Mouse (Mus musculus): ENCODE results near the gene Tmem9b. TPM values are rescaled to one million over a fixed set of nuclear protein-coding genes. Genes with fewer than 3 reads are reported as not detected.
A peak's percentile ranks its signal among the peaks of the same experiment; 100 is the strongest.

Tmem9b gene
- total RNA-seq, 2 experiments from 2014 or later: 73.2 to 76.8 TPM

DNA sequence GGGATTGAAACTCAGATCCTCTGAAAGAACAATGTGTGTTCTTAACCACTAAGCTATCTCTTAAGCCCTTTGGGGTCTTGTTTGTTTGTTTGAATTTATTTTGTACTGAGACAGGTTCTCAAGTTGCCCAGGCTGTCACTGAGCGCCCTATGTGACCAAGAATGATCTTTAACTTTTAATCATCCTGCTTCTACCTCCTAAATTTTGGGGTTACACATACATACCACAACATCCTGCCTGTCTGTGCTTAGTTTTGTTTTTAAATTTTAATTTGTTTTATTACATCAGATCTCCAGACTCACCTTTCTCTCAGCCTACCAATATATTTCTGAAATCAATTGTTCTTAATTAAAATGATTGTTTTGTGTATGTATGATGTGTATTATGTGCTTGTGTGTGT is 11.6 kb downstream of the Tmem9b start:
- DNase-seq (ENCODE audit: low spot score in 2 of 2): no peak

GRCm38 (mm10) chr7:109739822-109740370 is 12.8 kb downstream of the Tmem9b start:
- no peak for DNase-seq (ENCODE audit: low spot score in 2 of 2)

DNA sequence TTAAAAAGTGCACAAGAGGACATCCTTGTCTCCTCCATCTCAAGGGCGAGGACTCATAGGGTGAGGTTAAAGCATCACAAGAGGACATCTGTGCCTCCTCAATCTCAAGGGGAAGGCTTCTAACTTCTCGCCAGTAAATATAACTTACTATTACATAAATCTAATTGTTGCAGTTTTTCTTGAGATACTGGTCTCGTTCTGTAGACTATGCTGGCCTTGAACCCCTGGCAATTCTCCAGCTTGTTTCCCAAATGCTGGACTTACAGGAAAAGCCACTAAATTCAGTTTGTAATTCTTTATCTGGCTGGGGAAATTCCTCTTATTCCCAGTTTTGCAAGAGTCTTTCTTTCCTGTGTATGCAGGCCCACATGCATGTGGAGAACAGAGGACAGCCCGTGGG is 17.9 kb downstream of the Tmem9b start:
- no peak for DNase-seq (ENCODE audit: low spot score in 2 of 2)

GRCm38 (mm10) chr7:109731626-109732025 is 21.0 kb downstream of the Tmem9b start, which contains the start of gene Ascl3:
Ascl3 (minus strand) TSS chr7:109731726.
- no peak for DNase-seq (ENCODE audit: low spot score in 2 of 2)

GRCm38 (mm10) chr7:109723697-109724096 is 29.0 kb downstream of the Tmem9b start, which contains the start of gene BC051019:
BC051019 (minus strand) TSS chr7:109723850.
- DNase-seq (ENCODE audit: low spot score in 2 of 2): no peak

DNA sequence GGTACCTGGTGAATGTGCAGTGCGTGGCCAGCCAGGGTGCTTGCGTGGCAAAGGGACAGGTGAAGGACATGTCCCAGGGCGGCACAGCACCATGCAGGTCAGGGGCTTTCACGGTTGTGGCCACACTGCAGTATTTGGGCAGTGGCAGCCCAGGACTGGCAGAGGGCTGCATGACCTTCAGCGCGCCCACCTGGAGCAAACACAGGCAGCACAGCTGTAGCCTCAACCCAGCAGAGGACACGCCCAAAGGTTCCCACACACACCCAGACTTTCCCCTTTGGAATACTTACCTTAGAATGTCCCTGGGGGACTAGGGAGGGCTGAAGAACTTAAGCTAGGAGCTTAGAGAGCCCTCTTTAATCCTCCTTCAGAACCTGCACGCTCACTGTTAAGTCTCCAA is 29.6 kb downstream of the Tmem9b start:
- DNase-seq (ENCODE audit: low spot score in 2 of 2): no peak

GRCm38 (mm10) chr7:109722618-109723017 is 30.1 kb downstream of the Tmem9b start:
- DNase-seq (ENCODE audit: low spot score in 2 of 2): no peak

DNA sequence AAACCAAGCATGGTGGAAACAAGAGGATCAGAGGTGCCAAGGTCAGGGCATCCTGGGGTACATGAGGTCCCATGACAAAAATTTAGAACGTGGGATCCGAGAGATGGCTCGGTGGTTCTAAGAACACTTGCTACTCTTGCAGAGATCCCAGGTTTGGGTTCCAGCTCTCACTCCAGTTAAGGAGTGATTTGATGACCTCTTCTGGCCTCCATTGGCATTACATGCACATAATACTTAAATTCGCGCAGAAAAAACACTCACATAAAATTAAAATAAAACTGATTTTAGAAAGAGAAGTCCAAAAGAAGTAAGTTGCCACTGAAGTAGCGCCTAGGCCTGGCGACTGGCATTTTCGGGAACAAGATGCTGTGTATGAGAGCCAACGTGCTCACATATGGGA is 33.4 kb downstream of the Tmem9b start:
- DNase-seq (ENCODE audit: low spot score in 2 of 2): peak; percentile 41 to 58

DNA sequence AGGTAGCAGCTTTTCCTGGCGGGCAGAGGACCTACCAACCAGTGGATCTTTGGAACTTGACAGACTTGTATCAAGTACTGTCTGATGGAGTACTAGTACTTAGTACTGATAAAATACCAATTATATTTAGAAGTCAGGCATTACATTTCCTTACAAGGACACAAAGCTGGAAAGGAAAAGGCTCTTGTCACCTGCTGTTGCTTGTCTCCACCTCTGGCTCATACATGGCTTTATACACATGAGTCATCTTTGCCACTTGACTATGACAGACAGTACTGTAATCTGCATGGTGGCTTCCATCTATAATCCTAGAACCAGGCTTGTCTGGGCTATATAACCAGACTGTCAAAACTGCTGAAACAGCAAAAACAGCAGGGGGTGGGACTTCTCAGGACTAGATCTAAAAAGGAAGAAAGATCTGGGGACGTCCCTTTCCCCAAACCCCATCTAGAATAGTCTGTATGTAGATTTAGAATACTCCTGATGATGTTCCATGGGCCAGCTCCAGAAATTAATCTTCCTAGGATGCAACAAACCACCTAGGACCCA is 39.2 kb downstream of the Tmem9b start:
- DNase-seq (ENCODE audit: low spot score in 2 of 2): no peak

GRCm38 (mm10) chr7:109712198-109712597 is 40.5 kb downstream of the Tmem9b start:
- DNase-seq (ENCODE audit: low spot score in 2 of 2): no peak

DNA sequence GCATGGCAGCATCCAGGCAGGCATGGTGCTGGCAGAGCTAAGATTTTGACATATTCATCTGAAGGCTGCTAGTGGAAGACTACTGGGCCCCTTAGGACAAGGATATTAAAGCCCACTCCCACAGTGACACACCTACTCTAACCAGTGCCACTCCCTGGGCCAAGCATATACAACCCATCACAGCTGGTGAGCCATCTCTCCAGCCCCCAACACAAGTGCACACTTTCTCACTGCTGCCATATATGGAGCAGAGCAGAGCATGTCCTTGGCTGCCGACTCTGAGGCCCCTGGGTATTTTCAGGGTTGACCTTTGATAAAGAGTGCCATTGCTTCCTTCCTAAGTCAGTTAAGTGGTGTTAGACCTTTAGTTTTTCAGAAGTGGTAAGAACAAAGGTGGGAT is 42.6 kb downstream of the Tmem9b start:
- DNase-seq (ENCODE audit: low spot score in 2 of 2): no peak

- DNase-seq (ENCODE audit: low spot score in 2 of 2): no peak
Observed at GRCm38 (mm10) chr7:109708961-109709382, 43.7 kb downstream of the Tmem9b start.

DNA sequence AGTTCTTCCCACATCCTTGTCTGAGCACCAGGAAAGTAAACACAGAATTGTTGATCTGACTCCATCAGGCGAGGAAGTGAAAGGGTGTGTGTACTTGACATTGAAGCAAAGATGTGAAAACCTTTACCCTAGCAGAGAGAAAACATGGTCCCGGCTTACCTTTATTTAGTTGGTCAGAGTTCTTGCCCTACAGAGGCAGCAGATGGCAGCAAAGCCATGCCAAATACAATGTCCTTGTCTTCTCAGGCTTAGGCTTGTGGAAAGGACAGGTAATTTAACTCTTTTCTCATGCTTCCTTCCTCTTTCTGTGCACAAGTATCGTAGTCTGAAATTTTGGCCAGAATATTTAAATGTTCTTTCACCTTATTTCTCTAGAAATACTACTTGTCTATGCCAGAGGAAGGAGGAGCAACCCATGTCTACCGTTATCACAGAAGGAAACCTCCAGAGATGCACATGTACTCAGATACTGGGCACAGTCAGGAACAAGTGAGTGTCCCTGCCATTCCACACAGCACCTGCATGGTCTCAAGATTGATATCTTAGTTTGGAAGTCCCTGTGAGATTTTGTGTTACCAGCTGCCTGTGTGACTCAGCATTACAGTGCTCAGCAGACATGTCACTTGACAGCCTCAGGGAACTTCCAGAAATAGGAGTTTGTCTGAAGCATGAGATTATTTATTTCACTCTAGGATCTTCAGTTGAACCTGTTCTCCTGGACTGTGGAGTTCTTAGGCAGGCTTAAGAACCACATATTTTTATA is 45.5 kb downstream of the Tmem9b start:
- peak; percentile 27 to 48 for DNase-seq (ENCODE audit: low spot score in 2 of 2)

DNA sequence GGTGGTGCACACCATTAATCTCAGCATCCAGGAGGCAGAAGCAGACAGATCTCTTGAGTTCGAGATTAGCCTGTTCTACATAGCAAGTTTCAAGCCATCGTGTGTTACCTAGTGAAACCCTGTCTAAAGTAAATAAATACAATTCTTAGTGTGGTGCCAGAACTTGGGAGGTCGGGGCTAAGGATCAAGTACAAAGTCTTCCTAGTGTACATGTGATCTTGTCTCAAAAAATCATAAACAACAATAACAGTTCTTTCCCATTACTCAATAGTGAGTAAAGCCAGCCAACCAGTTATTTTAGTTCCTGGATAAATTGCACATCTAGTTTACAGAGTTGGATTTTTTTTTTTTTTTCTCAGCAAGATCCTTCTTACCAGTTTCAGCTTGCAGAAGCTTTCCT is 48.2 kb downstream of the Tmem9b start:
- DNase-seq (ENCODE audit: low spot score in 2 of 2): no peak

GRCm38 (mm10) chr7:109704016-109704377 is 48.7 kb downstream of the Tmem9b start:
- DNase-seq (ENCODE audit: low spot score in 2 of 2): no peak

GRCm38 (mm10) chr7:109703190-109704015 is 49.3 kb downstream of the Tmem9b start, which contains the start of the genes St5 and Akip1:
St5 (minus strand) TSS chr7:109703605.
Akip1 (plus strand) TSS chr7:109703690.
- peak; percentile 95 to 96 for DNase-seq (ENCODE audit: low spot score in 2 of 2)

- DNase-seq (ENCODE audit: low spot score in 2 of 2): no peak
Observed at GRCm38 (mm10) chr7:109702721-109703120, 50.0 kb downstream of the Tmem9b start.

DNA sequence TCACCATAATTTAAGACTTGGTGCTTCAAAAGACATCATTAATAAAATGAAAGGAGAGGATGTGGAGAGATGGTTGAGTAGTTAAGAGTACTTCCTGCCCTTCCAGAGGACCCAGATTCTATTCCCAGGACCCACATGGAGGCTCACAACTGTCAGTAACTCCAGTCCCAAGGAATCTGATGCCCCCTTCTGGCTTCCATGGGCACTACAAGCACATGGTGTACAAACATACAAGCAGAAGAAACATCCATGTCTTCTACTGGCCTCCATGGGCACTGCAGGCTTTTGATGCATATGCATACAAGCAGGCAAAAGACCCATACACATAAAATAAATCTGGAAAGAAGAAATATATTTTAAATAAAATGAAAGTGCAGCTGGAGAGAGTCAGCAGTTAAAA is 52.5 kb downstream of the Tmem9b start:
- DNase-seq (ENCODE audit: low spot score in 2 of 2): no peak

- no peak for DNase-seq (ENCODE audit: low spot score in 2 of 2)
Observed at GRCm38 (mm10) chr7:109695339-109695726, 57.3 kb downstream of the Tmem9b start.

- no peak for DNase-seq (ENCODE audit: low spot score in 2 of 2)
Observed at GRCm38 (mm10) chr7:109694576-109695338, 57.9 kb downstream of the Tmem9b start.

DNA sequence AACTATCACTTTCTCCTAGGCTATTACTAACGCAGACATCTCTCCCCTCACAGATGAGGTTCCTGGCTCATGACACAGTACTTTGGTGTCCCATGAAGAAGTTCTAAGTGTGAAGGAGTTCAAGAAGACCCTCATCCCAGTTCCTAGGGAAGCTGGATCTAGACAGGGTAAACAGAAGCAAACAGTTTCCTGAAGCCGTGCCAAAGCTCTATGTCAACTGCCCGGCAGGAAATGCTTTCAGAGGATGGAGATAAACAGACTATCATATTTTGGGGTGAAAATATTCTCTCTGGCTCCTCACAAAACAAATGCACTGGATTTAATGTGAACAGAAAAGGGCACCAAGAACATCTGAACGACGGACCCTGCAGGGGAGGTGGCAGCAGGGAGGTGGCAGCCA is 61.7 kb downstream of the Tmem9b start:
- no peak for DNase-seq (ENCODE audit: low spot score in 2 of 2)
